In the genomic region with DNA sequence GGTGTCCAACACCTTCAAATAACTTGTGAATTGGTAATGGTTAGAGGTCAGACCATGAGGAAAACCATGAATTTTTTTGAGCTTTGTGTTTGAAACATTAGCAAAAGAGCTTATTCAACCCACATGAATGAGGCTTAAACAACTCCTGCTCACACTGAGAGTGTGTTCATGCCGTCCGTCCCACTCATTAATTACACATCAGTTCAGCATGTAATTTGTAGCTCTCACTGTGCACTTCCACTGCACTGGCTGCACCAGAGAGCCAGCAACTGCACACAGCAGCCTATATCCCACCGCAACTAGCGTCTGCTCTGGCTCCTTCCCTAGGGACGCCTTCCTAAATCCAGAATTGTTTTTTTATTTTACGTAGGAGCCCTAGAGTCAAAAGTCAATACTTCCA, we compare ENCODE assay signal across 15 mouse cellular contexts.
"Had no signal": no experiment of that assay in that cellular context is flagged by ENCODE, and none has a peak within 500 bp of the region (broad histone marks: within the 10 kb centered on the region; RNA-seq: fewer than 3 reads in every experiment).

No protein-coding gene starts in this region.

- DNase-seq: kidney, adult 18-20 months; kidney, adult 9 months; kidney, postnatal 14 days; left cerebral cortex, postnatal 4 days; liver, postnatal 0 days; lung, embryonic 14.5 days; thymus, postnatal 36 days had no signal

- H3K4me1 ChIP-seq: limb, embryonic 12.5 days; limb, embryonic 15.5 days; midbrain, embryonic 15.5 days had no signal

- ATAC-seq: liver, postnatal 0 days; lung, postnatal 0 days; midbrain, embryonic 15.5 days had no signal

- H3K27ac ChIP-seq: limb, embryonic 12.5 days; limb, embryonic 15.5 days; liver, embryonic 14.5 days; macrophage; midbrain, embryonic 12.5 days; midbrain, embryonic 15.5 days had no signal

- H3K36me3 ChIP-seq: limb, embryonic 12.5 days; limb, embryonic 15.5 days; midbrain, embryonic 12.5 days; midbrain, embryonic 15.5 days had no signal

- H3K27me3 ChIP-seq: limb, embryonic 12.5 days; limb, embryonic 15.5 days; midbrain, embryonic 12.5 days; midbrain, embryonic 15.5 days had no signal

- H3K4me2 ChIP-seq: limb, embryonic 12.5 days; limb, embryonic 15.5 days; liver, embryonic 11.5 days; lung, embryonic 14.5 days; midbrain, embryonic 12.5 days; midbrain, embryonic 15.5 days had no signal

- H3K9ac ChIP-seq: limb, embryonic 12.5 days; limb, embryonic 15.5 days; liver, embryonic 14.5 days; liver, postnatal 0 days; lung, embryonic 14.5 days; midbrain, embryonic 12.5 days; midbrain, embryonic 15.5 days had no signal

- H3K4me3 ChIP-seq: limb, embryonic 12.5 days; limb, embryonic 15.5 days; midbrain, embryonic 12.5 days; midbrain, embryonic 15.5 days had no signal

- H3K9me3 ChIP-seq: limb, embryonic 12.5 days; limb, embryonic 15.5 days; midbrain, embryonic 12.5 days; midbrain, embryonic 15.5 days had no signal
